Mouse (Mus musculus) activated CD4-positive, CD25-positive, alpha-beta regulatory T cell (primary cell): ENCODE data around the gene Ube3b. TPM values are rescaled to one million over a fixed set of nuclear protein-coding genes. Genes with fewer than 3 reads are reported as not detected.

Experiments
- polyA plus RNA-seq, 2 experiments: library from polyadenylated mRNA; unstranded; fragments of 100-300 nt; shearing (Covaris generic); gene quantifications; one replicate each; pipeline ENCODE4 v1.2.1; 2017

The Ube3b gene
- polyA plus RNA-seq: 10 to 100 TPM; 36.4 to 49.1 TPM

GRCm38 (mm10) chr5:114380209-114381012 is at the start of gene Ube3b, which contains the start of gene Kctd10:
Gene Ube3b, plus strand, starts transcription at chr5:114380607.
Gene Kctd10, minus strand, starts transcription at chr5:114380508.

DNA sequence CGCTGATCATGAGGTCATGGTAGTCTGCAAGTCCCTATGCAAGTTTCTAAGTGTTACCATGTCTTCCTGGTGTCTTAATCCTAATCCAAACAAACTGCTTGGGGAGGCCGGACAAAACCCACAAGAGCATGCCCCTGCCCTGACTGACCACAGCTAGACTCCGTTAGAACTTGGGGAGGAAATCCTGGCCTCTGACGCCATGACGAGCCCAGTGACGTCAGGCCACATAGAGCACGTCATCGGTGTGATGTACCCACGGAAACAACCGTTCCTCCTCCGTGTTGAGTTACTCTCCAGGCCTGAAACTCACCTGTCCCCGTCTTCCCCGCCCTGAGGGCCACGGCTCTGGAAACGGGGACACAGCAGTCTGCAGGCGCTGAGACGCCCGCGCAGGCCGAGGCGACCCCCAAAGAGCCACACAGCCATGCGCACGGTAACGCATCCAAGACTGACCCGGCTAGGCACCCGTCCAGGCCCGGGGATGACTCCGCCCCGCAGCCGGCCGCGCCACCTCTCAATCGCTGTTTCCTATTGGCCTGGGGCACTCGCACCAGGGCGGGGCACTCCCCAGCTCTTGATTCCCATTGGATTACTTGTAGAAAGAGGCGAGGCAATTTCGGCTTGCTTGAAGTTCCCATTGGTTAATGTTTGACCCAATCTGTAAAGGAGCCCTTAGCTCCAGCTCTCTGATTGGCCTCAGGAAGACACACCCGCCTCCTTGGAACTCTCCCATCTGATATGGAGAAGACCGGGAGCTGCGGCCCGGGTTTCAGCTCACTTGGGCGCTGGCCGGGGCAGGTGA is 63.4 kb downstream of the Ube3b start, which contains the start of the genes Mmab and Mvk:
Mmab (minus strand) TSS at position 495 of the 802 bp plus-strand sequence.
Mvk (plus strand) TSS at position 704 of the 802 bp plus-strand sequence.

Other genes with a start within 250 kb of the Ube3b start
- under 1 TPM; 0.06 to 0.49 TPM for gene Acacb, start 234.1 kb upstream of the Ube3b start, polyA plus RNA-seq
- under 1 TPM in 1 of 2 experiments, not detected in 1; 0.21 TPM for gene Foxn4, start 106.8 kb upstream of the Ube3b start, polyA plus RNA-seq
- gene Myo1h, start 91.4 kb upstream of the Ube3b start, polyA plus RNA-seq: 1 to 10 TPM in 1 of 2 experiments, under 1 TPM in 1; 0.57 to 3.7 TPM
- gene Kctd10, start 99 bp upstream of the Ube3b start, polyA plus RNA-seq: 100 to 1,000 TPM in 1 of 2 experiments, 10 to 100 TPM in 1; 84.2 to 116 TPM
- gene Mmab, start 63.5 kb downstream of the Ube3b start, polyA plus RNA-seq: 1 to 10 TPM; 4.3 to 6.7 TPM
- 1 to 10 TPM; 4.4 to 7.9 TPM for gene Mvk, start 63.7 kb downstream of the Ube3b start, polyA plus RNA-seq
- gene Fam222a, start 187.4 kb downstream of the Ube3b start, polyA plus RNA-seq: under 1 TPM; 0.05 to 0.43 TPM